Mouse (Mus musculus) brown adipose tissue, adult 24 weeks (tissue): ENCODE measurements around the gene Calm2. TPM values are rescaled to one million over a fixed set of nuclear protein-coding genes. Genes with fewer than 3 reads are reported as not detected.

Experiments used
- H3K27ac ChIP-seq: fragments of 200-500 bp; replicated peaks from 2 replicates; pipeline ENCODE4 v1.5.1; 2012; ENCODE audit warnings: low read depth, mild to moderate bottlenecking, low read length
- H3K4me1 ChIP-seq: fragments of 200-500 bp; 2 replicates; pipeline ENCODE4 v1.6.1; 2012; ENCODE audit warnings: low read length, mixed read lengths; ENCODE audit not compliant: control insufficient read depth, insufficient read depth, insufficient read length
- H3K4me3 ChIP-seq: fragments of 200-500 bp; 2 replicates; pipeline ENCODE4 v1.5.1; 2012; ENCODE audit warnings: low read depth, mild to moderate bottlenecking, low read length, moderate library complexity; ENCODE audit not compliant: insufficient read depth
- polyA plus RNA-seq: library from polyadenylated mRNA; stranded (reverse); fragments of >200 nt; gene quantifications from 2 replicates; pipeline ENCODE4 v1.2.4, GENCODE M21; 2012; ENCODE audit not compliant: missing spikeins, insufficient read depth, insufficient read length

The Calm2 gene
- polyA plus RNA-seq, 1 experiment: 250 TPM

- 0 out of 2 replicates have a peak, but pooled peaks cover 4% of the 10 kb centered on the region for H3K4me1 ChIP-seq
- H3K4me3 ChIP-seq: no peak overlapping the region
- H3K27ac ChIP-seq: no peak overlapping the region
Measured at GRCm38 (mm10) chr17:87470797-87471196, 24.1 kb upstream of the Calm2 start.

- Histone ChIP-seq H3K4me3 (no peak overlapping the region), H3K4me1 (0 out of 2 replicates have a peak, but pooled peaks cover 4% of the 10 kb centered on the region)
Measured at GRCm38 (mm10) chr17:87470282-87470681, 23.5 kb upstream of the Calm2 start.

GRCm38 (mm10) chr17:87469428-87469827 lies 22.7 kb upstream of the Calm2 start:
- Histone ChIP-seq H3K27ac (no peak overlapping the region), H3K4me1 (0 out of 2 replicates have a peak, but pooled peaks cover 4% of the 10 kb centered on the region), H3K4me3 (no peak overlapping the region)

More at GRCm38 (mm10) chr17:87470282-87470681, 23.5 kb upstream of the Calm2 start:
- no peak overlapping the region for H3K27ac ChIP-seq

GRCm38 (mm10) chr17:87468616-87469015 lies 21.9 kb upstream of the Calm2 start:
- Histone ChIP-seq H3K4me1 (0 out of 2 replicates have a peak, but pooled peaks cover 2% of the 10 kb centered on the region), H3K4me3 (no peak overlapping the region), H3K27ac (no peak overlapping the region)

GRCm38 (mm10) chr17:87461499-87461896 lies 14.8 kb upstream of the Calm2 start:
- Histone ChIP-seq H3K4me3 (no peak overlapping the region), H3K27ac (no peak overlapping the region), H3K4me1 (peaks cover 8% of the 10 kb centered on the region)

GRCm38 (mm10) chr17:87460669-87461498 lies 14.1 kb upstream of the Calm2 start:
- H3K4me1 ChIP-seq: peaks cover 8% of the 10 kb centered on the region
- H3K4me3 ChIP-seq: no peak overlapping the region
- no peak overlapping the region for H3K27ac ChIP-seq

- Histone ChIP-seq H3K4me3 (peak overlapping the region; percentile 27; the same call in 1 of the 2 replicates), H3K27ac (peak overlapping the region; percentile 18; the same call in 1 of the 2 replicates), H3K4me1 (peaks cover 8% of the 10 kb centered on the region)
Measured at GRCm38 (mm10) chr17:87459750-87460668, 13.3 kb upstream of the Calm2 start.

- peak overlapping the region; percentile 38 for H3K4me3 ChIP-seq
Measured at GRCm38 (mm10) chr17:87458911-87459749, 12.4 kb upstream of the Calm2 start.

GRCm38 (mm10) chr17:87457961-87458360 lies 11.2 kb upstream of the Calm2 start:
- Histone ChIP-seq H3K4me3 (no peak overlapping the region), H3K4me1 (peaks cover 8% of the 10 kb centered on the region), H3K27ac (no peak overlapping the region)

More at GRCm38 (mm10) chr17:87458911-87459749, 12.4 kb upstream of the Calm2 start:
- Histone ChIP-seq H3K4me1 (peaks cover 8% of the 10 kb centered on the region), H3K27ac (peak overlapping the region; percentile 56)

GRCm38 (mm10) chr17:87454121-87454520 lies 7.4 kb upstream of the Calm2 start:
- Histone ChIP-seq H3K27ac (no peak overlapping the region), H3K4me1 (peaks cover 3% of the 10 kb centered on the region; the same call in 1 of the 2 replicates), H3K4me3 (no peak overlapping the region)

- H3K4me3 ChIP-seq: no peak overlapping the region
- no peak overlapping the region for H3K27ac ChIP-seq
- no peaks in the 10 kb centered on the region for H3K4me1 ChIP-seq
Measured at GRCm38 (mm10) chr17:87453336-87453735, 6.6 kb upstream of the Calm2 start.

GRCm38 (mm10) chr17:87448881-87449280 lies 2.1 kb upstream of the Calm2 start:
- Histone ChIP-seq H3K27ac (no peak overlapping the region), H3K4me3 (no peak overlapping the region), H3K4me1 (no peaks in the 10 kb centered on the region)

- no peak overlapping the region for H3K27ac ChIP-seq
- H3K4me1 ChIP-seq: 0 out of 2 replicates have a peak, but pooled peaks cover 1% of the 10 kb centered on the region
- H3K4me3 ChIP-seq: no peak overlapping the region
Measured at GRCm38 (mm10) chr17:87448339-87448738, 1.6 kb upstream of the Calm2 start.

GRCm38 (mm10) chr17:87447612-87448200 lies 971 bp upstream of the Calm2 start:
- Histone ChIP-seq H3K27ac (no peak overlapping the region), H3K4me3 (peak overlapping the region; percentile 64), H3K4me1 (0 out of 2 replicates have a peak, but pooled peaks cover 3% of the 10 kb centered on the region)
